Mouse (Mus musculus) stomach, embryonic 14.5 days (tissue): ENCODE measurements around the gene Megf11. TPM values are rescaled to one million over a fixed set of nuclear protein-coding genes. Genes with fewer than 3 reads are reported as not detected.

ENCODE experiments used
- ATAC-seq: fragments of 200-750 bp; cut with Nextera tagmentation; 2 replicates; pipeline ENCODE4 v1.8.0; 2017; ENCODE audit warnings: low read depth, moderate TSS enrichment; ENCODE audit not compliant: insufficient number of reproducible peaks, insufficient read depth, low FRiP score
- H3K27ac ChIP-seq: fragments of 300-500 bp; sonication (generic); 2 replicates; pipeline ENCODE4 v1.5.1; 2014; ENCODE audit warnings: mild to moderate bottlenecking, low read length, moderate library complexity, mixed read lengths
- H3K27me3 ChIP-seq: fragments of 300-500 bp; sonication (generic); 2 replicates; pipeline ENCODE4 v1.6.1; 2014; ENCODE audit warnings: low read length, control low read depth, mixed read lengths; ENCODE audit not compliant: control insufficient read depth, insufficient read depth
- H3K36me3 ChIP-seq: fragments of 300-500 bp; sonication (generic); 2 replicates; pipeline ENCODE4 v1.6.1; 2014; ENCODE audit warnings: mild to moderate bottlenecking, control low read depth, low read length, moderate library complexity, mixed read lengths; ENCODE audit not compliant: control insufficient read depth, insufficient read depth
- H3K4me1 ChIP-seq: fragments of 300-500 bp; sonication (generic); 2 replicates; pipeline ENCODE4 v1.6.1; 2014; ENCODE audit warnings: low read length, control low read depth, mixed read lengths; ENCODE audit not compliant: control insufficient read depth, insufficient read depth
- H3K4me2 ChIP-seq: fragments of 300-500 bp; sonication (generic); replicated peaks from 2 replicates; pipeline ENCODE4 v1.6.1; 2014; ENCODE audit warnings: low read depth, low read length, control low read depth
- H3K4me3 ChIP-seq: fragments of 300-500 bp; sonication (generic); 2 replicates; pipeline ENCODE4 v1.5.1; 2014; ENCODE audit warnings: low read depth, low read length, control low read depth
- H3K9ac ChIP-seq: fragments of 300-500 bp; sonication (generic); replicated peaks from 2 replicates; pipeline ENCODE4 v1.6.1; 2014; ENCODE audit warnings: low read depth, mild to moderate bottlenecking, control low read depth, low read length, moderate library complexity, mixed read lengths
- H3K9me3 ChIP-seq: fragments of 300-500 bp; sonication (generic); 2 replicates; pipeline ENCODE4 v1.6.1; 2016; ENCODE audit warnings: low read depth, low read length, control low read depth; ENCODE audit not compliant: control insufficient read depth
- WGBS: fragments of 180-500 bp; shearing (Covaris S2); extraction: QIAGEN DNeasy Blood & Tissue Kit; methylation state at CpG from one replicate; pipeline ENCODE4 v1.1.7; 2014; 5-methylcytosine and 5-hydroxymethylcytosine counted together
- polyA plus RNA-seq: library from polyadenylated mRNA; unstranded; fragments of >200 nt; fragmentation: Nextera tagmentation; extraction: Ambion mirVana; gene quantifications from 2 replicates; pipeline ENCODE4 v1.2.1, GENCODE M21; 2014

Megf11 gene
- polyA plus RNA-seq, 1 experiment from 2014 or later, result 1.9 TPM

DNA sequence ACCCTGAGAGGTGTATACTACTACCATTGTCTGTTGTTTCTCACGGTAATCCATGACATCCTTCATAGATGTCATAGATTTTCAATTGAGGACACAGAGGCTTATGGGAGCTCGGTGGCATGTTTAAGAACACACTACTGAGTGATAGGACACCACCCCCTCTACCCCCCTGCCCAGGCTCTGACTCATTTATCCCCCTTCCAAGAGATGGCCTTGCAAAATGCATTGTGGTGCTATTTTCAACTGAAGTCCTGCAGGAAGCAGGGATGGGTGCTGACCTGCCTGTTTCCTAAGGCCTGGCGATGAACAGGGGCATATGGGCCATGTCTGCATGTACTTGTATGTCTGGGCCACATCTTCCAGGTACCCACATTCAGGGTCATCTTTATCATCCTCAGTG is 119.0 kb downstream of the Megf11 start:
- H3K36me3 ChIP-seq, result no peaks in the 10 kb centered on the region
- H3K27me3 ChIP-seq, result no peaks in the 10 kb centered on the region
- no peak overlapping the region for H3K27ac ChIP-seq
- H3K9ac ChIP-seq, result no peak overlapping the region
- no peak for ATAC-seq
- H3K4me2 ChIP-seq, result no peak overlapping the region
- no peaks in the 10 kb centered on the region for H3K9me3 ChIP-seq
- WGBS, result 71% methylated on average over 3 of the region's 3 CpGs
- no peaks in the 10 kb centered on the region for H3K4me1 ChIP-seq
- no peak overlapping the region for H3K4me3 ChIP-seq

DNA sequence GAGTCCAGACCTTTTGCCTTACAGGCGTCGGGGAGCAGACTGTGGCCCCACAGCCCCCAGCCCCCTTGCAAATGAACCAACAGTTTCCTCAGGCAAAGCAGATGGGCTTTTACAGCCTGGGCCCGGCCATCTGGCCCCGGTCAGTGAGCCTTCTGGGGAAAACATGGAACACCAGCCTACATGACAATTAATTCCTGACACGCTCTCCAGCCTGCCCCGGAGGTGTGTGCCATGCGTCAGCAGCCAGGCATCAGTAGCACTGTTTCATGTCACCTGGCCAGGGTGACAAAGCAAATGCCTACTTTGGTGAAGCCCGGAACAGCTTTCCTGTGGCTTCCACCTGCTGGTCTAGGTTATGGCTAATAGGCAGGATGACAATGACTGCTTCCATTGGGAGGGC is 119.5 kb downstream of the Megf11 start:
- no peak for ATAC-seq
- Histone ChIP-seq H3K9ac (no peak overlapping the region), H3K9me3 (no peaks in the 10 kb centered on the region), H3K36me3 (no peaks in the 10 kb centered on the region), H3K4me1 (no peaks in the 10 kb centered on the region), H3K27ac (no peak overlapping the region), H3K4me3 (no peak overlapping the region), H3K4me2 (no peak overlapping the region), H3K27me3 (no peaks in the 10 kb centered on the region)
- whole genome bisulfite sequencing, result 67% methylated on average over 8 of the region's 8 CpGs

DNA sequence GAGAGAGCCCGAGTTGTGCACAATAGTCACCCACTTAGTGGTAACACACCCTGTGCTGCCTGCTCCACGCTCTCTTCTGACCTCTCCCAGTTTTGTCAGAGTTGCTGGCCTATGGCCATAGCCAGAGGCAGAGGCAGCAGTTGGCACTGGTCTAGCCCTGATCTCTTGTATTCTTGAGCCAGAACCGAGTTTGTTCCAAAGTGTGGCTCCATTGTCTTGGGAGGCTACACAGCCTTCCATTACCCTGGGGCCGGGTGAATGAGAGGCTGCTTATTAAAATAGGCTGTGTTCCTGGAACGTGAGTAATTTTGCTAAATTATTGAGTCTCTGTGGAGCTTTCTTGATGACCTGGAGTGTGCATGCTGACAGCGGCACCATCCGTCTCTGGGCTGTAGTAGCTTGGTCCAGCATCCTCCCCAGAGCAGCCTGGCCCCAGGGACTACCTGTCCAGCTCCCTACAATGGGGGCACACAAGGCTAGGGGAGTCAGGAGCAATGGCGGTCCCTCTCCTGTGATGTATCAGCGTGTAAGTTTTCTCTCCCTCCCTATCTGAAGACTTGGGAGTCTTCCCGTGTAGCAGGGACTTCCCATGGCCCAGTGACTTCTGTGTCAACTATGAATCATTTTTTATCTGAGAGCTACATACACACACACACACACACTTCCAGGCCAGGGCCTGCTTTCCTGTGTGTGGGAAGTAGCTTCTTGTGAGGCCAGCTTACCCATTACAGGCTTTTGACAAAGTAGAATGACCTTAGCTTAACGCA is 121.2 kb downstream of the Megf11 start:
- H3K36me3 ChIP-seq, result no peaks in the 10 kb centered on the region
- no peak overlapping the region for H3K4me3 ChIP-seq
- no peak for ATAC-seq
- no peaks in the 10 kb centered on the region for H3K27me3 ChIP-seq
- WGBS, result 74% methylated on average over 11 of the region's 11 CpGs
- no peak overlapping the region for H3K4me2 ChIP-seq
- no peak overlapping the region for H3K9ac ChIP-seq
- H3K9me3 ChIP-seq, result no peaks in the 10 kb centered on the region
- H3K4me1 ChIP-seq, result no peaks in the 10 kb centered on the region
- H3K27ac ChIP-seq, result no peak overlapping the region

DNA sequence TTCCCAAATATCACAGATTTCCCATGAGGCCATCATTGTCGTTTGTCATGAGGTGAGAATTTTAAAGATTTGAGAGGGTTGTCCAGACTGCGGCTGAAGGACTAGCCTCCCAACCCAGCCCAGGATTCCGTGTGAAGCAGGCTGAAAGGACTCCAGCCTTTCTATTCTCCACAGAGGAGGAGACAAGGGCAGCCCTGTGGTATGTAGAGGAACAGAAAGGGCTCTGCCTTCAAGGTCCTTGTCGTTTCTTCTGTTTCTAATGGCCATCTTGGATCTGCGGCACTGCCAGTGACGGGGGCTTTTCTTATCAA is 121.7 kb downstream of the Megf11 start:
- H3K27me3 ChIP-seq, result no peaks in the 10 kb centered on the region
- ATAC-seq, result no peak
- H3K9ac ChIP-seq, result no peak overlapping the region
- H3K9me3 ChIP-seq, result no peaks in the 10 kb centered on the region
- no peak overlapping the region for H3K4me3 ChIP-seq
- WGBS, result 56% methylated on average over 6 of the region's 6 CpGs
- no peaks in the 10 kb centered on the region for H3K4me1 ChIP-seq
- H3K36me3 ChIP-seq, result no peaks in the 10 kb centered on the region
- H3K27ac ChIP-seq, result no peak overlapping the region
- H3K4me2 ChIP-seq, result no peak overlapping the region

DNA sequence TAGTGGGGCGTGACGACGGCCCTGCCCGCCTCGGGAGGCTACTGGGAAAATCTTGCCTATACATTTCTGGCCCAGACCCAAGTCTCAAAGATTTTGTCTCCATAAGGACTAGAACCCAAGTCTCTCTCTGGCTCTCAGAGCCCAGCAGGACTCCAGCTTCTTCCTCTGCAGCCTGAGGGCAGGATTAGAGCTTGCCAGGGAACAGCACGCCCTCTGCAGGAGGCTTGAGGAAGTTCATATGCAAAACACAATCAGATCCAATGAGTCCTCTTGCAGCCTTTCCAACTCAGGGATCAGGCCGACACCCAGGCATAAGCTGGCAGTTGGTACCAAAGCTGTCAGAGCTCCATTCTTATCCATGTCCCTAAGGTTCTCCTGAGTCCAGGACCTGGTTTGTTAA is 122.6 kb downstream of the Megf11 start:
- H3K4me2 ChIP-seq, result no peak overlapping the region
- H3K36me3 ChIP-seq, result no peaks in the 10 kb centered on the region
- H3K4me1 ChIP-seq, result no peaks in the 10 kb centered on the region
- no peak overlapping the region for H3K4me3 ChIP-seq
- no peak overlapping the region for H3K9ac ChIP-seq
- ATAC-seq, result no peak
- no peaks in the 10 kb centered on the region for H3K27me3 ChIP-seq
- 53% methylated on average over 7 of the region's 7 CpGs for WGBS
- no peaks in the 10 kb centered on the region for H3K9me3 ChIP-seq
- no peak overlapping the region for H3K27ac ChIP-seq

DNA sequence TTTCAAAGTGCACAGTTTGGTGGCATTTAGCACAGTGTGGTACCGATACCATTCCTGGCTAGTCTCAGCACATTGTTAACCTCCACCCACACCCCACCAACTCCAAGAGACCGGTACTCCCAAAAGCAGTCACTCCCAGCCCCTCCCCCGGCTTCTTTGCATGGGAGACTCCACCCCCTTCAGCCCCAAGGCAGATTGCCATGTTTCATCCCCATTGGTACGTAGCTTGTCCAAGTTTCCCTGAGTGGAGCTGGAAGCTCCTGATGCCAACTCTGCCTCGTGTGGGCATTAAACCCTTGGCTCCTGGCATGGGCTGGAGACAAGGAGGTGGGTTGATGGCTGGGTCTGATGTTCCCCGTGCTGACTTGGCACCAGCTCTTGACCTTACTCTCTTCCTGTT is 129.4 kb downstream of the Megf11 start:
- H3K4me2 ChIP-seq, result no peak overlapping the region
- H3K36me3 ChIP-seq, result no peaks in the 10 kb centered on the region
- no peak overlapping the region for H3K4me3 ChIP-seq
- no peak for ATAC-seq
- 59% methylated on average over 6 of the region's 6 CpGs for WGBS
- H3K27ac ChIP-seq, result no peak overlapping the region
- no peaks in the 10 kb centered on the region for H3K4me1 ChIP-seq
- no peaks in the 10 kb centered on the region for H3K9me3 ChIP-seq
- H3K27me3 ChIP-seq, result no peaks in the 10 kb centered on the region
- no peak overlapping the region for H3K9ac ChIP-seq

DNA sequence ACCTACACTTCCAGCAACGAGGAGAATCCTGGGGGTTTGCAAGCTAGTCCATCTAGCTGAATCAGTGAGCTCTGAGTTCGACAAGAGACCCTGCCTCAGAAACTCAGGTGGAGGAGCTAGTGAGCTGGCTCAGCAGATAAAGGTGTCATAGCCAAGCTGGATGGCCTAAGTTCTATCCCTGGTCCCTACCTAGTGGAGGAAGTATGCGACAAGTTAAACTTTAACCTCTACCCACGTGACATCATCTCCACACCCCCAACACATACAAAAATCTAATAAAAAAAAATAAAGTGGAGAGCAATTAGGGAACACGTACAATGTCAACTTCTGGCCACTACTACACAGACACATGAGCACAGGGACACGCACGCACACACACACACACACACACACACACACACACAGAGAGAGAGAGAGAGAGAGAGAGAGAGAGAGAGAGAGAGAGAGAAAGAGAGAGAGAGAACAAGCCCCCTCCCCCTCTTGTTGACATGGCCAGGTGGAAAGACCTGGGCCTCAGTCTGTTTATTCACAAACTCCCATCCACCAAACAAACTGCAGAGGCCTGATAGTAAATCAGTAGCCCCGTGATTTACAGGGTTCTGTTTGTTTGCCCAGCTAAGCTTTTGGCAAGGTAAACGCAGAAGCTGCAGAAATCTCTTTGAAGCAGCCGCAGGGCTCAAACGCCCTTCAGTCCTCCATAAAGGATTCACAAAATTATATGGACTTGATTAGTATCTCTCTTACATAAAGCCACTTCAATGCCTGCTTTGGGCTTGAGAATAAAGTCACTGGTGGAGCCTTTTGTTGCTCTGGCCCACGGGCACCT is 134.7 kb downstream of the Megf11 start:
- Histone ChIP-seq H3K36me3 (no peaks in the 10 kb centered on the region), H3K4me1 (no peaks in the 10 kb centered on the region), H3K27me3 (no peaks in the 10 kb centered on the region), H3K9me3 (no peaks in the 10 kb centered on the region), H3K9ac (no peak overlapping the region), H3K27ac (no peak overlapping the region), H3K4me2 (no peak overlapping the region), H3K4me3 (no peak overlapping the region)
- 54% methylated on average over 12 of the region's 12 CpGs for WGBS
- ATAC-seq, result no peak

DNA sequence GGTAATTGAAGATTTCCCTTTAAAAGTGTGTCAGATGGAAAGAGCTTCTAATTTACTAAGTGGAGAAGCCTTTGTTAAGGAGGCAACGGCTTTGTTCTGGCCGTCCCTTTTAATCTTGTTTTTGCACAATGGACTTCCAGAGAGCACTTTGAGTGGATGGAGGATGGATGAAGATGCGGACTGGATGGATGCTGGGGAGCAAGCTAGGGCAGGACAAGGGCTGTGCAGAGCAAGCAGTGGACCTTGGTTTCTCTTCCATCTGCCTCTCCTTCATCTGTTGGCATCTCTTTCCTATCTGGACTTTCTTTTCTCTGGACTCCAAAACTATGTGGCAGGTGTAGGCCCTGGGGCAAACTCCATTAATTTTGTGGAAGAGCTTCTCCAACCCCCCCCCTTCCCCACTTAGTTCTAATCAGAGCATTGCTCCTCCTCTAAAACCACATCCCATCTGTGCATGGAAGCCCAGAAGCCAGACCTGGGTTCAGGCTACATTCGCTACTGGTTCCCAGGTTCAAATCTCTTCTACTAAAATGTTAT is 135.4 kb downstream of the Megf11 start:
- no peaks in the 10 kb centered on the region for H3K4me1 ChIP-seq
- 65% methylated on average over 4 of the region's 4 CpGs for WGBS
- H3K36me3 ChIP-seq, result no peaks in the 10 kb centered on the region
- no peak overlapping the region for H3K27ac ChIP-seq
- no peaks in the 10 kb centered on the region for H3K27me3 ChIP-seq
- no peak overlapping the region for H3K9ac ChIP-seq
- H3K9me3 ChIP-seq, result no peaks in the 10 kb centered on the region
- no peak overlapping the region for H3K4me3 ChIP-seq
- ATAC-seq, result no peak
- no peak overlapping the region for H3K4me2 ChIP-seq
